Mouse (Mus musculus) ES-Bruce4 (cell line): ENCODE results near the gene Cfap97d2. TPM values are rescaled to one million over a fixed set of nuclear protein-coding genes. Genes with fewer than 3 reads are reported as not detected.

Source experiments
- H3K27ac ChIP-seq: 2 replicates; pipeline ENCODE4 v1.5.1; 2012; ENCODE audit warnings: low read length, inconsistent platforms; ENCODE audit not compliant: insufficient read depth
- H3K27me3 ChIP-seq: 2 replicates; pipeline ENCODE4 v1.6.1; 2012; ENCODE audit warnings: mild to moderate bottlenecking, low read length, inconsistent platforms; ENCODE audit not compliant: control insufficient read depth, poor library complexity, insufficient read depth, severe bottlenecking
- H3K36me3 ChIP-seq: 2 replicates; pipeline ENCODE4 v1.6.1; 2012; ENCODE audit warnings: inconsistent platforms, mild to moderate bottlenecking, low read length, moderate library complexity; ENCODE audit not compliant: control insufficient read depth, poor library complexity, insufficient read depth, severe bottlenecking
- H3K4me1 ChIP-seq: one replicate; pipeline ENCODE4 v1.8.1; 2011; ENCODE audit warnings: low read length; ENCODE audit not compliant: control insufficient read depth, insufficient read depth
- H3K4me3 ChIP-seq: 2 replicates; pipeline ENCODE4 v1.5.1; 2011; ENCODE audit warnings: low read depth, mild to moderate bottlenecking, low read length
- H3K9ac ChIP-seq: 2 replicates; pipeline ENCODE4 v1.6.1; 2012; ENCODE audit warnings: low read depth, mild to moderate bottlenecking, inconsistent platforms; ENCODE audit not compliant: poor library complexity, severe bottlenecking
- H3K9me3 ChIP-seq: replicated peaks from 2 replicates; pipeline ENCODE4 v1.6.1; 2012; ENCODE audit warnings: mild to moderate bottlenecking, low read length, inconsistent platforms; ENCODE audit not compliant: control insufficient read depth, poor library complexity, insufficient read depth, severe bottlenecking
- CTCF ChIP-seq: IDR thresholded peaks from one replicate; pipeline ENCODE4 v1.8.1; 2011; ENCODE audit warnings: low read depth, low read length
- EP300 ChIP-seq: IDR thresholded peaks from 2 replicates; pipeline ENCODE4 v1.6.1; 2011; ENCODE audit warnings: low read depth, low read length; ENCODE audit not compliant: insufficient read depth
- POLR2A ChIP-seq: IDR thresholded peaks from one replicate; pipeline ENCODE4 v1.8.1; 2011; ENCODE audit warnings: low read length; ENCODE audit not compliant: insufficient read depth
- polyA plus RNA-seq: library from polyadenylated mRNA; stranded (reverse); fragments of >200 nt; gene quantifications from 2 replicates; pipeline ENCODE4 v1.2.4, GENCODE M21; 2011; ENCODE audit warnings: low read depth; ENCODE audit not compliant: missing spikeins, insufficient read depth, insufficient read length

The Cfap97d2 gene
- not detected in 2 replicates for polyA plus RNA-seq

- Histone ChIP-seq H3K27me3 (no peaks in the 10 kb centered on the region), H3K27ac (no peak within 1 kb of the TSS), H3K9ac (no peak within 1 kb of the TSS), H3K9me3 (peaks cover 8% of the 10 kb centered on the region), H3K4me3 (no peak within 1 kb of the TSS), H3K36me3 (no peaks in the 10 kb centered on the region), H3K4me1 (no peaks in the 10 kb centered on the region)
- TF ChIP-seq EP300, result no peak
- no peak for TF ChIP-seq POLR2A
- TF ChIP-seq CTCF, result no peak
Observed at GRCm38 (mm10) chr8:13705668-13706067, at the start of gene Cfap97d2. TSS of gene Cfap97d2 (plus strand) at chr8:13705889.

GRCm38 (mm10) chr8:13657479-13657878 is 48.2 kb upstream of the Cfap97d2 start:
- Histone ChIP-seq H3K4me3 (no peak overlapping the region), H3K9me3 (no peaks in the 10 kb centered on the region), H3K27me3 (no peaks in the 10 kb centered on the region), H3K36me3 (no peaks in the 10 kb centered on the region), H3K4me1 (no peaks in the 10 kb centered on the region), H3K27ac (no peak overlapping the region), H3K9ac (no peak overlapping the region)
- TF ChIP-seq CTCF (no peak), EP300 (no peak), POLR2A (no peak)

- H3K27ac ChIP-seq, result no peak overlapping the region
Observed at GRCm38 (mm10) chr8:13660323-13660722, 45.4 kb upstream of the Cfap97d2 start.

GRCm38 (mm10) chr8:13664711-13665210 is 40.9 kb upstream of the Cfap97d2 start:
- no peak for TF ChIP-seq POLR2A
- no peak for TF ChIP-seq CTCF
- TF ChIP-seq EP300, result no peak
- Histone ChIP-seq H3K4me1 (peaks cover 2% of the 10 kb centered on the region), H3K27ac (no peak overlapping the region)

More at GRCm38 (mm10) chr8:13660323-13660722, 45.4 kb upstream of the Cfap97d2 start:
- Histone ChIP-seq H3K4me1 (no peaks in the 10 kb centered on the region), H3K9me3 (no peaks in the 10 kb centered on the region), H3K9ac (no peak overlapping the region), H3K36me3 (no peaks in the 10 kb centered on the region), H3K4me3 (no peak overlapping the region), H3K27me3 (no peaks in the 10 kb centered on the region)
- TF ChIP-seq CTCF, result no peak
- TF ChIP-seq POLR2A, result no peak
- no peak for TF ChIP-seq EP300

GRCm38 (mm10) chr8:13665538-13665937 is 40.2 kb upstream of the Cfap97d2 start:
- TF ChIP-seq CTCF (no peak), POLR2A (no peak), EP300 (no peak)
- peaks cover 2% of the 10 kb centered on the region for H3K4me1 ChIP-seq
- no peak overlapping the region for H3K27ac ChIP-seq
- no peak overlapping the region for H3K4me3 ChIP-seq
- no peaks in the 10 kb centered on the region for H3K9me3 ChIP-seq
- H3K27me3 ChIP-seq, result no peaks in the 10 kb centered on the region
- no peaks in the 10 kb centered on the region for H3K36me3 ChIP-seq
- H3K9ac ChIP-seq, result no peak overlapping the region

More at GRCm38 (mm10) chr8:13664711-13665210, 40.9 kb upstream of the Cfap97d2 start:
- no peaks in the 10 kb centered on the region for H3K36me3 ChIP-seq
- H3K4me3 ChIP-seq, result no peak overlapping the region
- H3K27me3 ChIP-seq, result no peaks in the 10 kb centered on the region
- no peaks in the 10 kb centered on the region for H3K9me3 ChIP-seq
- no peak overlapping the region for H3K9ac ChIP-seq

GRCm38 (mm10) chr8:13665944-13666343 is 39.7 kb upstream of the Cfap97d2 start:
- no peak overlapping the region for H3K9ac ChIP-seq
- no peak overlapping the region for H3K27ac ChIP-seq
- peaks cover 2% of the 10 kb centered on the region for H3K4me1 ChIP-seq
- no peak overlapping the region for H3K4me3 ChIP-seq
- no peaks in the 10 kb centered on the region for H3K27me3 ChIP-seq
- TF ChIP-seq EP300 (no peak), POLR2A (no peak), CTCF (no peak)
- H3K36me3 ChIP-seq, result no peaks in the 10 kb centered on the region
- H3K9me3 ChIP-seq, result no peaks in the 10 kb centered on the region
